Mouse (Mus musculus): ENCODE measurements around the gene Gm7145. TPM values are rescaled to one million over a fixed set of nuclear protein-coding genes. Genes with fewer than 3 reads are reported as not detected.
"Not testable (repeated sequence)": the region's sequence is repeated elsewhere in the genome, so short reads cannot be mapped to it uniquely, and the experiment has no call there.

Gene Gm7145
- not detected in 2 replicates for total RNA-seq (2014; rRNA removed)
- polyA plus RNA-seq (2015; fragmentation: Nextera tagmentation; extraction: Ambion mirVana) = not detected in 2 replicates

- no peak within 1 kb of the TSS for H3K4me3 ChIP-seq (ENCODE audit: low read depth, low read length)
- DNase-seq (no peak), ATAC-seq (no peak)
- no peaks in the 10 kb centered on the region for H3K4me1 ChIP-seq (ENCODE audit: insufficient read depth)
- no peak within 1 kb of the TSS for H3K9ac ChIP-seq
- 77% methylated on average over 4 of the region's 4 CpGs for whole genome bisulfite sequencing
- no peak within 1 kb of the TSS for H3K4me2 ChIP-seq (ENCODE audit: low read depth)
- no peak for TF ChIP-seq CTCF (IDR thresholded peaks at IDR 0.05; ENCODE audit: low read depth)
- H3K27ac ChIP-seq (ENCODE audit: low read depth, low read length) = no peak within 1 kb of the TSS
- H3K9me3 ChIP-seq (ENCODE audit: low read length) = no peaks in the 10 kb centered on the region
- no peaks in the 10 kb centered on the region for H3K36me3 ChIP-seq (ENCODE audit: insufficient read depth)
- H3K27me3 ChIP-seq (ENCODE audit: insufficient read depth, low read length) = no peaks in the 10 kb centered on the region
Measured at GRCm38 (mm10) chr1:117965639-117966038, at the start of gene Gm7145. Gene Gm7145 (plus strand): TSS chr1:117965939.

GRCm38 (mm10) chr1:117927715-117928114 is 38.0 kb upstream of the Gm7145 start, which contains the start of gene Gm28168:
Gene Gm28168 (plus strand): TSS chr1:117928015.
- not testable (repeated sequence) for H3K4me3 ChIP-seq (ENCODE audit: low read depth, low read length)

GRCm38 (mm10) chr1:118003876-118004275 is 38.1 kb downstream of the Gm7145 start:
- not testable (repeated sequence) for DNase-seq; H3K4me3 ChIP-seq (ENCODE audit: low read depth, low read length); H3K4me1 ChIP-seq (ENCODE audit: insufficient read depth); H3K9ac ChIP-seq; H3K27ac ChIP-seq (ENCODE audit: low read depth, low read length); H3K27me3 ChIP-seq (ENCODE audit: insufficient read depth, low read length); H3K36me3 ChIP-seq (ENCODE audit: insufficient read depth); ATAC-seq; H3K9me3 ChIP-seq (ENCODE audit: low read length); H3K4me2 ChIP-seq (ENCODE audit: low read depth)

More at GRCm38 (mm10) chr1:117927715-117928114, 38.0 kb upstream of the Gm7145 start, which contains the start of gene Gm28168:
- not testable (repeated sequence) for ATAC-seq; H3K9ac ChIP-seq; H3K27ac ChIP-seq (ENCODE audit: low read depth, low read length); H3K27me3 ChIP-seq (ENCODE audit: insufficient read depth, low read length); H3K4me2 ChIP-seq (ENCODE audit: low read depth); H3K4me1 ChIP-seq (ENCODE audit: insufficient read depth); H3K36me3 ChIP-seq (ENCODE audit: insufficient read depth); DNase-seq; H3K9me3 ChIP-seq (ENCODE audit: low read length)
- 54% methylated on average over 1 of the region's 1 CpGs for WGBS

- H3K4me1 ChIP-seq (ENCODE audit: insufficient read depth) = not testable (repeated sequence)
Measured at GRCm38 (mm10) chr1:118012736-118013135, 47.0 kb downstream of the Gm7145 start.

More at GRCm38 (mm10) chr1:118012736-118013135, 47.0 kb downstream of the Gm7145 start:
- H3K9me3 ChIP-seq (ENCODE audit: low read length); ATAC-seq; H3K4me2 ChIP-seq (ENCODE audit: low read depth); H3K36me3 ChIP-seq (ENCODE audit: insufficient read depth); H3K4me3 ChIP-seq (ENCODE audit: low read depth, low read length); H3K27me3 ChIP-seq (ENCODE audit: insufficient read depth, low read length); DNase-seq; H3K27ac ChIP-seq (ENCODE audit: low read depth, low read length); H3K9ac ChIP-seq: not testable (repeated sequence)
- 27% methylated on average over 8 of the region's 8 CpGs for WGBS
- TF ChIP-seq CTCF (IDR thresholded peaks at IDR 0.05; ENCODE audit: low read depth) = peak; percentile 40; the same call in 1 of the 2 replicates

Other genes with a start within 250 kb of the Gm7145 start
- gene B020011L13Rik, start 184.8 kb upstream of the Gm7145 start, total RNA-seq (2014; rRNA removed) = not detected in 2 replicates
- not detected in 2 replicates for gene B020011L13Rik, start 184.8 kb upstream of the Gm7145 start, polyA plus RNA-seq (2015; fragmentation: Nextera tagmentation; extraction: Ambion mirVana)
- not detected in 2 replicates for gene Gm28360, start 135.9 kb upstream of the Gm7145 start, total RNA-seq (2014; rRNA removed)
- not detected in 2 replicates for gene Gm28360, start 135.9 kb upstream of the Gm7145 start, polyA plus RNA-seq (2015; fragmentation: Nextera tagmentation; extraction: Ambion mirVana)
- not detected in 2 replicates for gene Gm28168, start 37.9 kb upstream of the Gm7145 start, total RNA-seq (2014; rRNA removed)
- gene Gm28168, start 37.9 kb upstream of the Gm7145 start, polyA plus RNA-seq (2015; fragmentation: Nextera tagmentation; extraction: Ambion mirVana) = not detected in 2 replicates
- gene Gm29106, start 210.6 kb downstream of the Gm7145 start, total RNA-seq (2014; rRNA removed) = not detected in 2 replicates
- gene Gm29106, start 210.6 kb downstream of the Gm7145 start, polyA plus RNA-seq (2015; fragmentation: Nextera tagmentation; extraction: Ambion mirVana) = 0.12 and 0.16 TPM in 2 replicates

Data from forebrain, postnatal 0 days (tissue).